Mouse (Mus musculus) olfactory bulb, adult 2 months (tissue): ENCODE data around the gene Akap7. TPM values are rescaled to one million over a fixed set of nuclear protein-coding genes. Genes with fewer than 3 reads are reported as not detected.
"Not testable (repeated sequence)": the region's sequence is repeated elsewhere in the genome, so short reads cannot be mapped to it uniquely, and the experiment has no call there.

Source experiments
- H3K27ac ChIP-seq: fragments of 200-500 bp; 2 replicates; pipeline ENCODE4 v1.5.1; 2012; ENCODE audit warnings: low read depth, low read length; ENCODE audit not compliant: insufficient read depth
- H3K4me1 ChIP-seq: fragments of 200-500 bp; 2 replicates; pipeline ENCODE4 v1.6.1; 2012; ENCODE audit warnings: low read length; ENCODE audit not compliant: control insufficient read depth, insufficient read depth
- H3K4me3 ChIP-seq: fragments of 200-500 bp; 2 replicates; pipeline ENCODE4 v1.5.1; 2012; ENCODE audit warnings: mild to moderate bottlenecking, low read depth, low read length, moderate library complexity; ENCODE audit not compliant: insufficient read depth
- CTCF ChIP-seq: fragments of 200-500 bp; IDR thresholded peaks from 2 replicates; pipeline ENCODE4 v1.5.1; 2012; ENCODE audit warnings: low read depth, mild to moderate bottlenecking, low read length, moderate library complexity; ENCODE audit not compliant: insufficient read depth
- POLR2A ChIP-seq: fragments of 200-500 bp; IDR thresholded peaks from 2 replicates; pipeline ENCODE4 v1.6.1; 2012; ENCODE audit warnings: mild to moderate bottlenecking, low read depth, low read length, moderate library complexity; ENCODE audit not compliant: insufficient read depth
- WGBS: fragments of 180-500 bp; shearing (Covaris S2); methylation state at CpG from one replicate; pipeline ENCODE4 v1.1.7; 2018; 5-methylcytosine and 5-hydroxymethylcytosine counted together
- polyA plus RNA-seq: library from polyadenylated mRNA; stranded (reverse); fragments of >200 nt; gene quantifications from 2 replicates; pipeline ENCODE4 v1.2.4, GENCODE M21; 2012; ENCODE audit warnings: low replicate concordance; ENCODE audit not compliant: missing spikeins, insufficient read depth, insufficient read length

The Akap7 gene
- polyA plus RNA-seq, 1 experiment = not detected

GRCm38 (mm10) chr10:25213716-25214115 lies 94.0 kb downstream of the Akap7 start:
- Histone ChIP-seq H3K4me1 (no peaks in the 10 kb centered on the region), H3K27ac (no peak overlapping the region), H3K4me3 (no peak overlapping the region)
- TF ChIP-seq POLR2A (no peak), CTCF (no peak)
- WGBS = 86% methylated on average over 4 of the region's 4 CpGs

- no peak for TF ChIP-seq POLR2A
- Histone ChIP-seq H3K4me3 (no peak overlapping the region), H3K4me1 (no peaks in the 10 kb centered on the region), H3K27ac (no peak overlapping the region)
- 70% methylated on average over 7 of the region's 7 CpGs for WGBS
Observed at GRCm38 (mm10) chr10:25208619-25209018, 99.1 kb downstream of the Akap7 start.

- WGBS = 61% methylated on average over 6 of the region's 6 CpGs
- TF ChIP-seq CTCF = no peak
- TF ChIP-seq POLR2A = no peak
- no peak overlapping the region for H3K27ac ChIP-seq
- no peaks in the 10 kb centered on the region for H3K4me1 ChIP-seq
- no peak overlapping the region for H3K4me3 ChIP-seq
Observed at GRCm38 (mm10) chr10:25207866-25208265, 99.8 kb downstream of the Akap7 start.

- WGBS = 92% methylated on average over 7 of the region's 7 CpGs
- no peak overlapping the region for H3K4me3 ChIP-seq
- TF ChIP-seq POLR2A (no peak), CTCF (no peak)
- H3K4me1 ChIP-seq = peaks cover 4% of the 10 kb centered on the region; the same call in 1 of the 2 replicates
- no peak overlapping the region for H3K27ac ChIP-seq
Observed at GRCm38 (mm10) chr10:25200691-25201090, 107.0 kb downstream of the Akap7 start.

GRCm38 (mm10) chr10:25199510-25200353 lies 107.9 kb downstream of the Akap7 start:
- Histone ChIP-seq H3K4me3 (peak overlapping the region; percentile 48), H3K4me1 (peaks cover 4% of the 10 kb centered on the region; the same call in 1 of the 2 replicates), H3K27ac (no peak overlapping the region)
- WGBS = 5% methylated on average over 32 of the region's 32 CpGs
- TF ChIP-seq POLR2A = no peak
- TF ChIP-seq CTCF = no peak

GRCm38 (mm10) chr10:25198575-25198974 lies 109.1 kb downstream of the Akap7 start:
- WGBS = 56% methylated on average over 12 of the region's 12 CpGs
- Histone ChIP-seq H3K4me3 (peak overlapping the region; percentile 8), H3K4me1 (peaks cover 4% of the 10 kb centered on the region; the same call in 1 of the 2 replicates), H3K27ac (no peak overlapping the region)
- TF ChIP-seq POLR2A = no peak
- no peak for TF ChIP-seq CTCF

GRCm38 (mm10) chr10:25198048-25198447 lies 109.6 kb downstream of the Akap7 start:
- H3K27ac ChIP-seq = no peak overlapping the region
- 72% methylated on average over 9 of the region's 9 CpGs for WGBS
- H3K4me1 ChIP-seq = peaks cover 4% of the 10 kb centered on the region; the same call in 1 of the 2 replicates
- no peak overlapping the region for H3K4me3 ChIP-seq
- TF ChIP-seq POLR2A (no peak), CTCF (no peak)

- TF ChIP-seq POLR2A (no peak), CTCF (no peak)
- Histone ChIP-seq H3K27ac (no peak overlapping the region), H3K4me3 (no peak overlapping the region), H3K4me1 (no peaks in the 10 kb centered on the region)
- 93% methylated on average over 5 of the region's 5 CpGs for whole genome bisulfite sequencing
Observed at GRCm38 (mm10) chr10:25192180-25193073, 115.2 kb downstream of the Akap7 start.

GRCm38 (mm10) chr10:25191166-25191565 lies 116.5 kb downstream of the Akap7 start:
- WGBS = 99% methylated on average over 4 of the region's 4 CpGs
- H3K4me3 ChIP-seq = no peak overlapping the region
- H3K27ac ChIP-seq = no peak overlapping the region

GRCm38 (mm10) chr10:25186240-25186639 lies 121.4 kb downstream of the Akap7 start:
- H3K27ac ChIP-seq, H3K4me3 ChIP-seq: not testable (repeated sequence)
- WGBS = 61% methylated on average over 9 of the region's 9 CpGs

More at GRCm38 (mm10) chr10:25191166-25191565, 116.5 kb downstream of the Akap7 start:
- no peaks in the 10 kb centered on the region for H3K4me1 ChIP-seq
- TF ChIP-seq POLR2A (no peak), CTCF (no peak)

More at GRCm38 (mm10) chr10:25186240-25186639, 121.4 kb downstream of the Akap7 start:
- not testable (repeated sequence) for H3K4me1 ChIP-seq
